Mouse (Mus musculus) neural tube, embryonic 11.5 days (tissue): ENCODE measurements around the gene Nmnat3. TPM values are rescaled to one million over a fixed set of nuclear protein-coding genes. Genes with fewer than 3 reads are reported as not detected.

ENCODE experiments used
- ATAC-seq: fragments of 200-750 bp; cut with Nextera tagmentation; 2 replicates; pipeline ENCODE4 v1.8.0; 2017; ENCODE audit warnings: moderate number of reproducible peaks, mild to moderate bottlenecking, moderate TSS enrichment, moderate library complexity; ENCODE audit not compliant: insufficient read depth, low FRiP score, low TSS enrichment
- DNase-seq: peaks from one replicate; pipeline ENCODE4 v3.0.0-alpha.2; 2015; ENCODE audit warnings: low spot score
- H3K27ac ChIP-seq: fragments of 300-500 bp; sonication (generic); 2 replicates; pipeline ENCODE4 v1.5.1; 2014; ENCODE audit warnings: low read depth, mild to moderate bottlenecking, low read length
- H3K27me3 ChIP-seq: fragments of 300-500 bp; sonication (generic); 2 replicates; pipeline ENCODE4 v1.6.1; 2014; ENCODE audit warnings: mild to moderate bottlenecking, low read length, mixed read lengths; ENCODE audit not compliant: control insufficient read depth, insufficient read depth
- H3K36me3 ChIP-seq: fragments of 300-500 bp; sonication (generic); 2 replicates; pipeline ENCODE4 v1.6.1; 2014; ENCODE audit warnings: mild to moderate bottlenecking, low read length, moderate library complexity, mixed read lengths; ENCODE audit not compliant: control insufficient read depth, insufficient read depth
- H3K4me1 ChIP-seq: fragments of 300-500 bp; sonication (generic); 2 replicates; pipeline ENCODE4 v1.6.1; 2014; ENCODE audit warnings: low read length, mixed read lengths; ENCODE audit not compliant: control insufficient read depth, insufficient read depth
- H3K4me2 ChIP-seq: fragments of 300-500 bp; sonication (generic); 2 replicates; pipeline ENCODE4 v1.6.1; 2014; ENCODE audit warnings: low read depth, mild to moderate bottlenecking, moderate library complexity
- H3K4me3 ChIP-seq: fragments of 300-500 bp; sonication (generic); 2 replicates; pipeline ENCODE4 v1.5.1; 2014; ENCODE audit warnings: low read depth, low read length
- H3K9ac ChIP-seq: fragments of 300-500 bp; sonication (generic); 2 replicates; pipeline ENCODE4 v1.6.1; 2014; ENCODE audit warnings: mild to moderate bottlenecking, low read length
- H3K9me3 ChIP-seq: fragments of 300-500 bp; sonication (generic); 2 replicates; pipeline ENCODE4 v1.6.1; 2016; ENCODE audit warnings: low read length; ENCODE audit not compliant: control insufficient read depth
- WGBS: fragments of 180-500 bp; shearing (Covaris S2); extraction: QIAGEN DNeasy Blood & Tissue Kit; methylation state at CpG from one replicate; pipeline ENCODE4 v1.1.7; 2014; 5-methylcytosine and 5-hydroxymethylcytosine counted together
- polyA plus RNA-seq: library from polyadenylated mRNA; unstranded; fragments of >200 nt; fragmentation: Nextera tagmentation; extraction: Ambion mirVana; gene quantifications from 2 replicates; pipeline ENCODE4 v1.2.1, GENCODE M21; 2014

Gene Nmnat3
- polyA plus RNA-seq, 1 experiment from 2014 or later, result 2.9 TPM

DNA sequence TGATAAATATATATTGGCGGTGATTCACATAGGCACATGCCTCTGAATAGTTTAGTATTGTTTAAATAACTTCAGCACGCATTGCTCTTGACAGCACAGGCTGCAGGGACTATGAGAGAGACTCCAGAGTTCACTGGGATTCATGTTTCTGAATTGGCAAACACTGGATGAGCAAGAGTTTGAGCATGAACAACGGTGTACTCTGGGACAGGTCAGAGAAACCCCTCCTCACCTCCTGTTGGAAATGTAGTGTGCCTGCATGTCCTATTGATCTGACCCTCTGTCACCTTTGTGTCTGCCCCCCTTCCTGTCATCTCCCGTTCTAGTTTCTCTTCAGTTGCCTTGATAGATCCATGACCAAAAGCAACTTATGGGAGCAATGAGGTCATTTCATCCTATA lies 128.2 kb downstream of the Nmnat3 start:
- no peaks in the 10 kb centered on the region for H3K9me3 ChIP-seq
- ATAC-seq (no peak), DNase-seq (no peak)
- H3K27ac ChIP-seq, result no peak overlapping the region
- H3K4me1 ChIP-seq, result no peaks in the 10 kb centered on the region
- H3K9ac ChIP-seq, result no peak overlapping the region
- no peak overlapping the region for H3K4me3 ChIP-seq
- no peaks in the 10 kb centered on the region for H3K27me3 ChIP-seq
- WGBS, result 90% methylated on average over 4 of the region's 4 CpGs
- H3K4me2 ChIP-seq, result no peak overlapping the region
- no peaks in the 10 kb centered on the region for H3K36me3 ChIP-seq

DNA sequence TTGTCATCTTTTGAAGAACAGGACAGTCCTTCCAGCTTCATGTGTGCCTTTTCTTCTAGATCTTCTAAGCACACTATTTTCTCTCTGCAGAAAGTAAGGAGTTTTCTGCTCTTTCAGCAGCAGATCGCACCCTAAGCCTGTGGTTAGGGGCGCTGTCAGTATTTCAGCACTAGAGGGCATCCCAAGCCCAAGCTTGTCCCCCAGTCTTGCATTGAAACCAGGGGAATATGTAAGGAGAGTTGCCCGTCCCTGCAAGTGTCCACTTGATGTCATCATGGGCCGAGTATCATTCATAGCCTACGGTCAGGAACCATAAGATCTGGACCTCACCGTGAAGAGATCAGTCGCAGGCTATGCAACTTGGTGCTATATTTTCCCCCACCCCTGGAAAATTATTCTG lies 130.7 kb downstream of the Nmnat3 start:
- no peak overlapping the region for H3K9ac ChIP-seq
- peak; percentile 58 for DNase-seq
- peak; percentile 67; the same call in 1 of the 2 replicates for ATAC-seq
- H3K9me3 ChIP-seq, result no peaks in the 10 kb centered on the region
- H3K4me1 ChIP-seq, result no peaks in the 10 kb centered on the region
- no peaks in the 10 kb centered on the region for H3K27me3 ChIP-seq
- 51% methylated on average over 7 of the region's 7 CpGs for WGBS
- H3K4me3 ChIP-seq, result no peak overlapping the region
- H3K27ac ChIP-seq, result no peak overlapping the region
- H3K4me2 ChIP-seq, result no peak overlapping the region
- no peaks in the 10 kb centered on the region for H3K36me3 ChIP-seq

DNA sequence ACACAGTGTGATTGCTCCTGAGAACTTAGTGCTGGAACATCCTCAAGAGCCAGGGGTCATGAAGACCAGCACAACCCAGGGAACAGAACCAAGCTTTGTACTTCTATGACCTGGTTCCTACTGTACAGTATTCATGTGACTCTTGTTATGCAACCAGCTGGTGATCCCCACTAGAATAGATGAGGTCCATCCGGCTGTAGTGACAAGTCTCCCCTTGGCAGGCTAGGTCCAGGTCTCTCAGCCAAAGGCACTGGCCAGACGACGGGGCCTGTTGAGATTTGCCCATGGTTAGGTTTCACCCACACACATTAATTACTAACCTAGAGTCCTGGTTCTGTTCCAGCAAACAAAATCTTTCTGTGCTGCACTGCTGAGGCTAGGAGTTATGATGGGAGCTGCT lies 131.1 kb downstream of the Nmnat3 start:
- H3K9ac ChIP-seq, result no peak overlapping the region
- H3K4me3 ChIP-seq, result no peak overlapping the region
- no peaks in the 10 kb centered on the region for H3K27me3 ChIP-seq
- no peak overlapping the region for H3K4me2 ChIP-seq
- H3K4me1 ChIP-seq, result no peaks in the 10 kb centered on the region
- no peaks in the 10 kb centered on the region for H3K9me3 ChIP-seq
- no peak overlapping the region for H3K27ac ChIP-seq
- WGBS, result 95% methylated on average over 3 of the region's 3 CpGs
- ATAC-seq, result no peak
- H3K36me3 ChIP-seq, result no peaks in the 10 kb centered on the region
- DNase-seq, result no peak

DNA sequence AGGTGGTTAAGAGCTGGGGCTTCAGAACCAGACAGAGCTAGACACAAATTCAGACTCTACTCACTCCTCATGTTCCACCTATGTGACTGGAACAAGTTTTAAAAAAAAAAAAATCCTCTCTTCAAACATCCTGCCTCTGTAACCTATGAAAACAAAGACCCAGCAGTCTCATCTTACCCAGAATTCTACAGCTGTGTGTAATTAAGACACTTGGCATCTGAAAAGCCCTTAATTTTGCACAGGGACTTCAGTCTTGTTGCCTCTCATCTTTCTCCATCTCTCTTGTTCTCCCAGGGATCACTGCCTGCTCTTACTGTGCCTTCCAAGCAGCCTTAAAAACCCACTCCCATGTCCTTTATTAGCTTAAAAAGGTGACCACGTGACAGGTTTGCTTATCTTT lies 133.4 kb downstream of the Nmnat3 start:
- Histone ChIP-seq H3K9ac (no peak overlapping the region), H3K4me2 (no peak overlapping the region), H3K27ac (no peak overlapping the region), H3K4me1 (peaks cover 6% of the 10 kb centered on the region), H3K9me3 (no peaks in the 10 kb centered on the region), H3K4me3 (no peak overlapping the region), H3K27me3 (no peaks in the 10 kb centered on the region), H3K36me3 (no peaks in the 10 kb centered on the region)
- DNase-seq (no peak), ATAC-seq (no peak)
- WGBS, result 77% methylated on average over 1 of the region's 1 CpGs

DNA sequence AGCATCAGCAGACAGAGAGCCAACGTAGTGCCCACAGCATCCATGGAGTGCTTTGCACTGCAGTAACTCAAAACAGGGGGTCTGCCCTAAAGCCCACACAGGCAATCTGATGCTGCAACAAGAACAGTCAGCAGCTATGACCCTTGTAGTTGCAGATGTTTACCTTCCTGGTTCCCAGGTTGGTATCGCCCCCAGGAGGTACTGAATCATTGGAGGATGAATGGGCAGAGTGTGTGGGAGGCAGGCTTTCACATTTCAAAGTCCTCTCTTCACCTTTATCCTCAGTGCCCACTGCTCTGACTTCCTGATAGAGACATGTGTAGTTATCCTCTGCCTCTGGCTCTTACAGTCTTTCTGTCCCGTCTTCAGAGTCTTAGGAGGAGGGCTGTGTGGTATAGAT lies 134.7 kb downstream of the Nmnat3 start:
- Histone ChIP-seq H3K4me3 (no peak overlapping the region), H3K4me1 (peaks cover 17% of the 10 kb centered on the region), H3K36me3 (no peaks in the 10 kb centered on the region), H3K9me3 (no peaks in the 10 kb centered on the region), H3K9ac (no peak overlapping the region), H3K27me3 (no peaks in the 10 kb centered on the region), H3K27ac (no peak overlapping the region), H3K4me2 (no peak overlapping the region)
- WGBS, result 56% methylated on average over 3 of the region's 3 CpGs
- no peak for ATAC-seq
- DNase-seq, result no peak

DNA sequence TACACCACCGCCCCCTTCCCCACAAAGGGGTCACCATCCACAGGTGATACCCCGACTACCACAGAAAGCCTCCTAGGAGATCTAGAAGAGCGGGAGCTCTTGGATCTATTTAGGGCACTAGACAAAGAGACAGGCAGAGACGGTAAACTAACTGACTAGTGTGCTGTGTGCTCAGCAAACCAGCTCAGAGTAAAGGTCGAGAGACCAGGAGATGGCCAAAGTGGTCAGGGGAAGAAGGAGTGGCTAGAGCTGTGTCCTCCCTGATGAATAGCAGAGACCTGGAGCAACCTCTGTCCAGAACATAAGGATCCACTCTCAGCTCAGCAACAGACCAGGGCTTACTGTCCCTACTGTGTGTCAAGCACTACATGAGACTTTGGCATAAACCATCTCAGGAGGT lies 135.4 kb downstream of the Nmnat3 start, which contains the start of gene Rbp1:
Rbp1 (plus strand) TSS at position 306 of the 400 bp plus-strand sequence.
- no peak for ATAC-seq
- Histone ChIP-seq H3K9me3 (no peaks in the 10 kb centered on the region), H3K4me1 (peaks cover 24% of the 10 kb centered on the region), H3K9ac (no peak within 1 kb of the TSS), H3K4me3 (no peak within 1 kb of the TSS), H3K27me3 (no peaks in the 10 kb centered on the region), H3K36me3 (no peaks in the 10 kb centered on the region), H3K4me2 (peak within 1 kb of the TSS; percentile 62; the same call in 1 of the 2 replicates), H3K27ac (no peak within 1 kb of the TSS)
- no peak for DNase-seq
- WGBS, result 77% methylated on average over 5 of the region's 5 CpGs

DNA sequence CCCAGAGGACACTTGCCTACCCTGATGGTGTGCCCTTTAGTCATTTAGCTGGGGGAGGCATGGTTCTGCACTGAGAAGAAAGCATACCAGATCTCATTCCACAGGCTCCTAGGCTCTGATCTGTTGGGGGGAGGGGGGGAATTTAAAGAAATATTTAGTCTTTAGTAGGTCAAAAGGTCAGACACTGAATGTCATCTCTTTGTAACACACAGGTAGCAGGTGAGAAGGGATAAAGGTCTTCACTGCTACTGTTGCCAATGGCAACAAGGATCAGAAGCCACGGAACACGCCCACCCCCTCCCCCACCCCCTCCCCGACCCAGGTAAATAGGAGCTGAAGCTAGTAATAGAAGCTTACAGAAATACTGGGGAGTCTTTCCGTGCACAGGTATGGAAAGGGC lies 136.5 kb downstream of the Nmnat3 start:
- peak overlapping the region; percentile 62; the same call in 1 of the 2 replicates for H3K4me2 ChIP-seq
- H3K9ac ChIP-seq, result no peak overlapping the region
- no peaks in the 10 kb centered on the region for H3K9me3 ChIP-seq
- no peak overlapping the region for H3K4me3 ChIP-seq
- no peak for ATAC-seq
- peaks cover 35% of the 10 kb centered on the region for H3K4me1 ChIP-seq
- whole genome bisulfite sequencing, result 6% methylated on average over 4 of the region's 4 CpGs
- no peaks in the 10 kb centered on the region for H3K27me3 ChIP-seq
- H3K36me3 ChIP-seq, result no peaks in the 10 kb centered on the region
- no peak for DNase-seq
- H3K27ac ChIP-seq, result no peak overlapping the region

DNA sequence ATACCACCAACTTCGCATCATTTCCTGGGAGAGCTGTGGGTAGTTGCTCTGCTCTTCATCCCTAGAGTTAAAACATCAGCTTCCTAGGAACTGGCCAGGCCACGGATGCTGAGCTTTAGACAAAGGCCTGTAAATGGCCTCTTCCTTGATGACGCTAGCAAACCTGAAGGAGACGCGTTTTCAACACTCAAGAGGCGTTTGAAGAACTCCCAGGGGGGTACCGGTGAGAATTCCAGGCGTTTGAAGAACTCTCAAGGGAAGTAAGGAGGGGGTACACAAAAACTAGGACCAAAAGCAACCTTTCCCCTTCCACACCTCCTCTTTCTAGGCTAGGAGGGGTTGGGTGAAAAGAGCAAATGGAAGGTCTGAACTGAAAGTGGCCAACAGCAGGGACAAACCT lies 137.1 kb downstream of the Nmnat3 start:
- no peak for ATAC-seq
- 3% methylated on average over 8 of the region's 8 CpGs for WGBS
- peak; percentile 57 for DNase-seq

DNA sequence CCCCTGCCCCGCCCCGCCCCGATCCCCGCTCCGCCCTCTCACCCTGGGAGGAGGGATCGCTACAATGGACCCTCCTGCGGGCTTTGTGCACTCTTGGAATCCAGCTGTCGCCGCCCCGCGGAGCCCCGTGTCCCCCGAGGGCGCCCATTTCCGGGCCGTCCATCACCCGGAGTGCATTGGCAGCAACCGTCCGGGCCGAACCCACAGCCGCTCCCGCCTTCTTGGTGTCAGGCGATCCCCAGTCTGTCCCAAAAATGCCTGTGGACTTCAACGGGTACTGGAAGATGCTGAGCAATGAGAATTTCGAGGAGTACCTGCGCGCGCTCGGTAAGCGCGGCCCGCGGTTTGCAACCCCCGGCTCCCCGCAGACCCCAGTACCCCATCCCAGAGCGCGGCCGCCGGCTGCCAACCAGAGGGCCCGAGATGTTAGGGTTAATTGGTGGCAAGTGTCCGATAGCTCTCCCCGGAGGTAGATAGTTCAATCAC lies 137.5 kb downstream of the Nmnat3 start:
- peak; percentile 86 for DNase-seq
- under 1% methylated on average over 34 of the region's 42 CpGs for WGBS
- peak overlapping the region; percentile 72 for H3K27ac ChIP-seq

More for the DNA sequence above, 137.1 kb downstream of the Nmnat3 start:
- H3K36me3 ChIP-seq, result no peaks in the 10 kb centered on the region
- no peaks in the 10 kb centered on the region for H3K27me3 ChIP-seq
- H3K4me1 ChIP-seq, result peaks cover 41% of the 10 kb centered on the region
- peak overlapping the region; percentile 72 for H3K27ac ChIP-seq
- H3K4me2 ChIP-seq, result peak overlapping the region; percentile 62
- no peaks in the 10 kb centered on the region for H3K9me3 ChIP-seq
- peak overlapping the region; percentile 76 for H3K9ac ChIP-seq
- peak overlapping the region; percentile 54 for H3K4me3 ChIP-seq

More for the DNA sequence above, 137.5 kb downstream of the Nmnat3 start:
- peak; percentile 83 for ATAC-seq
- no peaks in the 10 kb centered on the region for H3K36me3 ChIP-seq
- peaks cover 45% of the 10 kb centered on the region for H3K4me1 ChIP-seq
- H3K27me3 ChIP-seq, result no peaks in the 10 kb centered on the region
- peak overlapping the region; percentile 54 for H3K4me3 ChIP-seq
- peak overlapping the region; percentile 76 for H3K9ac ChIP-seq
- peak overlapping the region; percentile 62 for H3K4me2 ChIP-seq
- no peaks in the 10 kb centered on the region for H3K9me3 ChIP-seq
